Mouse (Mus musculus) myocyte (in vitro differentiated cells): ENCODE data around the gene Mfsd13b. TPM values are rescaled to one million over a fixed set of nuclear protein-coding genes. Genes with fewer than 3 reads are reported as not detected.

ENCODE experiments used
- H3K27me3 ChIP-seq: one replicate; pipeline ENCODE4 v1.6.1; 2011; ENCODE audit not compliant: control insufficient read depth, insufficient read depth, insufficient read length
- H3K36me3 ChIP-seq: one replicate; pipeline ENCODE4 v1.6.1; 2011; ENCODE audit not compliant: control insufficient read depth, insufficient read depth
- H3K4me2 ChIP-seq: one replicate; pipeline ENCODE4 v1.6.1; 2011; ENCODE audit warnings: low read depth, control low read depth
- H3K4me3 ChIP-seq: one replicate; pipeline ENCODE4 v1.5.1; 2011; ENCODE audit warnings: mild to moderate bottlenecking, control low read depth, moderate library complexity
- H3K79me2 ChIP-seq: one replicate; pipeline ENCODE4 v1.6.1; 2011; ENCODE audit not compliant: control insufficient read depth, insufficient read depth
- H3ac ChIP-seq: one replicate; pipeline ENCODE4 v1.6.1; 2011; ENCODE audit not compliant: control insufficient read depth, insufficient read length
- CEBPB ChIP-seq: IDR thresholded peaks from 2 replicates; pipeline ENCODE4 v1.6.1; 2011; ENCODE audit warnings: mild to moderate bottlenecking, moderate library complexity; ENCODE audit not compliant: poor library complexity, insufficient read depth, severe bottlenecking
- E2F4 ChIP-seq: IDR thresholded peaks from one replicate; pipeline ENCODE4 v1.6.1; 2011; ENCODE audit warnings: mild to moderate bottlenecking, control low read depth, moderate library complexity; ENCODE audit not compliant: insufficient read depth
- MAX ChIP-seq: IDR thresholded peaks from one replicate; pipeline ENCODE4 v1.6.1; 2011; ENCODE audit warnings: low read depth, mild to moderate bottlenecking, control low read depth
- MYOD1 ChIP-seq, 3 experiments: IDR thresholded peaks; one replicate each; pipeline ENCODE4 v1.6.1; 2011; ENCODE audit warnings: control low read depth in 2 of 3, low read depth in 2 of 3, mild to moderate bottlenecking in 2 of 3, moderate library complexity in 1 of 3; ENCODE audit not compliant: insufficient read length in 2 of 3, control insufficient read depth in 1 of 3
- MYOG ChIP-seq, 3 experiments: IDR thresholded peaks; one replicate each; pipeline ENCODE4 v1.6.1; 2011; ENCODE audit warnings: control low read depth in 2 of 3, low read depth in 2 of 3, mild to moderate bottlenecking in 2 of 3; ENCODE audit not compliant: insufficient read length in 2 of 3, control insufficient read depth in 1 of 3, insufficient read depth in 1 of 3
- POLR2A ChIP-seq: IDR thresholded peaks from one replicate; pipeline ENCODE4 v1.6.1; 2011; ENCODE audit warnings: low read depth, mild to moderate bottlenecking, control low read depth, moderate library complexity; ENCODE audit not compliant: insufficient read length
- POLR2AphosphoS2 ChIP-seq: IDR thresholded peaks from one replicate; pipeline ENCODE4 v1.6.1; 2011; ENCODE audit warnings: low read depth, control low read depth; ENCODE audit not compliant: insufficient read length
- REST ChIP-seq: IDR thresholded peaks from one replicate; pipeline ENCODE4 v1.6.1; 2011; ENCODE audit warnings: mild to moderate bottlenecking, control low read depth, moderate library complexity; ENCODE audit not compliant: insufficient read depth, insufficient read length
- SRF ChIP-seq: IDR thresholded peaks from one replicate; pipeline ENCODE4 v1.6.1; 2011; ENCODE audit warnings: low read depth; ENCODE audit not compliant: control insufficient read depth, insufficient read length
- TCF12 ChIP-seq: IDR thresholded peaks from one replicate; pipeline ENCODE4 v1.6.1; 2011; ENCODE audit warnings: mild to moderate bottlenecking, control low read depth; ENCODE audit not compliant: poor library complexity, insufficient read depth, severe bottlenecking
- TCF3 ChIP-seq: IDR thresholded peaks from one replicate; pipeline ENCODE4 v1.6.1; 2011; ENCODE audit warnings: low read depth, control low read depth; ENCODE audit not compliant: insufficient read length
- USF1 ChIP-seq: IDR thresholded peaks from one replicate; pipeline ENCODE4 v1.6.1; 2011; ENCODE audit warnings: low read depth, mild to moderate bottlenecking, control low read depth, moderate library complexity
- polyA plus RNA-seq: library from polyadenylated mRNA; unstranded; fragments of >200 nt; fragmentation: generic; extraction: Trizol; gene quantifications from one replicate; pipeline ENCODE4 v1.2.1, GENCODE M21; 2012; ENCODE audit warnings: missing spikeins

The Mfsd13b gene
- polyA plus RNA-seq, 1 experiment = 0.04 TPM

GRCm38 (mm10) chr7:121000065-121000822 is 17.9 kb downstream of the Mfsd13b start:
- H3K36me3 ChIP-seq = no peaks in the 10 kb centered on the region
- TF ChIP-seq POLR2AphosphoS2 (no peak), CEBPB (no peak), POLR2A (no peak), REST (no peak), USF1 (no peak), E2F4 (no peak), MAX (no peak), TCF3 (no peak), TCF12 (no peak), MYOG (IDR thresholded peaks at IDR 0.05; ENCODE audit: control insufficient read depth in 1 of 3, insufficient read depth in 1 of 3, insufficient read length in 2 of 3, low read depth in 2 of 3) (no peak), SRF (no peak), MYOD1 (IDR thresholded peaks at IDR 0.05; ENCODE audit: control insufficient read depth in 1 of 3, insufficient read length in 2 of 3, low read depth in 2 of 3) (no peak)
- H3K79me2 ChIP-seq = no peaks in the 10 kb centered on the region
- H3ac ChIP-seq = no peak overlapping the region
- no peak overlapping the region for H3K4me3 ChIP-seq
- no peaks in the 10 kb centered on the region for H3K27me3 ChIP-seq
- no peak overlapping the region for H3K4me2 ChIP-seq

GRCm38 (mm10) chr7:121001879-121002278 is 19.6 kb downstream of the Mfsd13b start:
- Histone ChIP-seq H3K79me2 (no peaks in the 10 kb centered on the region), H3K4me3 (no peak overlapping the region), H3K4me2 (no peak overlapping the region), H3ac (no peak overlapping the region), H3K36me3 (no peaks in the 10 kb centered on the region), H3K27me3 (peaks cover 11% of the 10 kb centered on the region)
- TF ChIP-seq MYOG (IDR thresholded peaks at IDR 0.05; ENCODE audit: control insufficient read depth in 1 of 3, insufficient read depth in 1 of 3, insufficient read length in 2 of 3, low read depth in 2 of 3) (no peak), MYOD1 (IDR thresholded peaks at IDR 0.05; ENCODE audit: control insufficient read depth in 1 of 3, insufficient read length in 2 of 3, low read depth in 2 of 3) (no peak), USF1 (no peak), TCF12 (no peak), CEBPB (no peak), POLR2AphosphoS2 (no peak), E2F4 (no peak), TCF3 (no peak), SRF (no peak), REST (no peak)

DNA sequence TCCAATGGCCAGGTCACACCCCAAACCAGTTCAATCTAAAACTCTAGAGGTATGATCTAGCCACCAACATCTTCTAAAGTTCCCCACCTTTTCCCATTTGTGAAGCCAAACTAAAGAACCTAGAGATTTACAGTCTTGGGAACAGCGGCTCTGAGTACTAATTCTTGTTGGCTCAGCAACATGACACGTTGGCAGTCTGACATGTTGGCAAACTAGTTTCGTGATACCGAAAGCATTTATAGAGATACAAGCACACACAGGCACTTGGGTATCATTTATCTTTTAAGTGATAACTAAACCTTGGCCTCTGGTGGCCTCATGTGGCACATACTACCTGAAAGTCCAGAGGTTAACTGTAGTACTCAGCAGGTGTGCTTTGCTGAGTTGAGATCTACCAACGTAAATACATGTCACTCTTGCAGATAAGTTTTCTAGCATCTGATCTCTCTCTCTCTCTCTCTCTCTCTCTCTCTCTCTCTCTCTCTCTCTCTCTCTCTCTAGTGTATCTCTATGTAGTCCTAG is 20.2 kb downstream of the Mfsd13b start:
- H3K4me2 ChIP-seq = no peak overlapping the region
- no peak overlapping the region for H3ac ChIP-seq
- no peak overlapping the region for H3K4me3 ChIP-seq
- no peaks in the 10 kb centered on the region for H3K79me2 ChIP-seq
- H3K27me3 ChIP-seq = peaks cover 11% of the 10 kb centered on the region
- no peak for TF ChIP-seq TCF3
- no peak for TF ChIP-seq MYOD1 (IDR thresholded peaks at IDR 0.05; ENCODE audit: control insufficient read depth in 1 of 3, insufficient read length in 2 of 3, low read depth in 2 of 3)
- no peak for TF ChIP-seq CEBPB
- no peak for TF ChIP-seq POLR2AphosphoS2
- TF ChIP-seq POLR2A = no peak
- no peak for TF ChIP-seq SRF
- no peak for TF ChIP-seq TCF12
- no peak for TF ChIP-seq REST
- TF ChIP-seq E2F4 = no peak
- no peak for TF ChIP-seq MYOG (IDR thresholded peaks at IDR 0.05; ENCODE audit: control insufficient read depth in 1 of 3, insufficient read depth in 1 of 3, insufficient read length in 2 of 3, low read depth in 2 of 3)
- no peak for TF ChIP-seq USF1
- TF ChIP-seq MAX = no peak
- no peaks in the 10 kb centered on the region for H3K36me3 ChIP-seq

DNA sequence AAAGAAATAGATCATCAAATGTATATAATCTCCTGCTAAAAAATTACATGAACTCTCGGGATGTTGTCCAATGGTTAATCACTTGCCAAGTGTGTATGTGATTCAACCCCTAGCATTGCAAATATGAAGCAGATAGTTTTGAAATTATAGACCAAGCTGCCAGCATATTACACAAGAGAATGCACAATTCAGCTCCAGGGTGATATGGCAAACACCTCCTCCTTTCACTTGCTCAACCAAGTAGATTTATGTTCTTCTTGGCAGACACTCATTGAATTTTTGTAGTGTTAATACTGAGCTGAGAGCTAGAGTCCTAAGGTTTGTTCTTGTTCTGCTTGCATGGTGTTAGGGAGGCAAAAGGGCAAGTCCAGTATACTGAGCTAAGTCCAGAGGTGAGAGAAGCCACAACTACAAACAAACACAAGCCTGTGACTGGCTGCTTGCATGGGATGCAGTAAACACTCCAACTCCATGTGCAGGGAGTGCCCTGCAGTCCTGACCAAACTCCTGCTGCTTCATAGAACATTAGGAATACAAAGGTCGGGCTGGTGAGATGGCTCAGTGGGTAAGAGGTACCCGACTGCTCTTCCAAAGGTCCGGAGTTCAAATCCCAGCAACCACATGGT is 21.6 kb downstream of the Mfsd13b start:
- Histone ChIP-seq H3K36me3 (no peaks in the 10 kb centered on the region), H3K79me2 (no peaks in the 10 kb centered on the region), H3K4me3 (no peak overlapping the region), H3K27me3 (peaks cover 11% of the 10 kb centered on the region), H3ac (no peak overlapping the region), H3K4me2 (no peak overlapping the region)
- TF ChIP-seq E2F4 = no peak
- no peak for TF ChIP-seq POLR2AphosphoS2
- no peak for TF ChIP-seq MAX
- no peak for TF ChIP-seq TCF3
- TF ChIP-seq USF1 = no peak
- TF ChIP-seq MYOD1 (IDR thresholded peaks at IDR 0.05; ENCODE audit: control insufficient read depth in 1 of 3, insufficient read length in 2 of 3, low read depth in 2 of 3) = no peak
- no peak for TF ChIP-seq POLR2A
- TF ChIP-seq MYOG (IDR thresholded peaks at IDR 0.05; ENCODE audit: control insufficient read depth in 1 of 3, insufficient read depth in 1 of 3, insufficient read length in 2 of 3, low read depth in 2 of 3) = no peak
- no peak for TF ChIP-seq TCF12
- TF ChIP-seq SRF = no peak
- TF ChIP-seq CEBPB = no peak
- TF ChIP-seq REST = no peak
